Mouse (Mus musculus): Measurements from ENCODE around the gene Iba57.

The Iba57 gene

GRCm38 (mm10) chr11:59134373-59134997, 29.1 kb downstream of the Iba57 start:
- no peak for DNase-seq (ENCODE audit: low spot score in 2 of 2)

- no peak for DNase-seq (ENCODE audit: low spot score in 2 of 2)
Measured at GRCm38 (mm10) chr11:59132065-59132464, 31.5 kb downstream of the Iba57 start.

GRCm38 (mm10) chr11:59131348-59131919, 32.1 kb downstream of the Iba57 start:
- DNase-seq (ENCODE audit: low spot score in 2 of 2): no peak

- no peak for DNase-seq (ENCODE audit: low spot score in 2 of 2)
Measured at GRCm38 (mm10) chr11:59130782-59131181, 32.8 kb downstream of the Iba57 start.

- no peak for DNase-seq (ENCODE audit: low spot score in 2 of 2)
Measured at GRCm38 (mm10) chr11:59105945-59106344, 57.6 kb downstream of the Iba57 start.

All from urinary bladder, postnatal 4 days (tissue).